Mouse (Mus musculus): Measurements from ENCODE around the gene Pros1. TPM values are rescaled to one million over a fixed set of nuclear protein-coding genes. Genes with fewer than 3 reads are reported as not detected.

The Pros1 gene
- total RNA-seq, 2 experiments from 2014 or later, result 4.9 to 7.2 TPM

DNA sequence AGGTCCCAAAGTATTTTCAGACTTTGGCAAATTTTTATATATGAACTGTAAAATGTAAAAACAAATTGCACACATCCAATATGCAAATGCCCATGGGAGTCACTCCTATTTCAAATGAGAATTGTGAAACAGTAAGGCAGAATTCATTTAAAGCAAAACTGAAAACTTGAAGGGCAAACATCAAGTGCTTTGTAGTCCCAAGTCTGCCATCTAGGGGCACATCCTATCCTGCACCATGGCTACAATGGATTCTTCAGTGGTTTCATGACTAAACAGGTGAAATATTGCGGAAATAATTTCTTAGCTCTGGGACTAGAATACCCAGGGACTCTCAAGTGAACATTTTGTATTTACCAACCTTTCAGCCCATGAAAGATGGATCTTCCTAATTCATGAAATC is 3.9 kb downstream of the Pros1 start:
- DNase-seq (ENCODE audit: low spot score), result no peak

DNA sequence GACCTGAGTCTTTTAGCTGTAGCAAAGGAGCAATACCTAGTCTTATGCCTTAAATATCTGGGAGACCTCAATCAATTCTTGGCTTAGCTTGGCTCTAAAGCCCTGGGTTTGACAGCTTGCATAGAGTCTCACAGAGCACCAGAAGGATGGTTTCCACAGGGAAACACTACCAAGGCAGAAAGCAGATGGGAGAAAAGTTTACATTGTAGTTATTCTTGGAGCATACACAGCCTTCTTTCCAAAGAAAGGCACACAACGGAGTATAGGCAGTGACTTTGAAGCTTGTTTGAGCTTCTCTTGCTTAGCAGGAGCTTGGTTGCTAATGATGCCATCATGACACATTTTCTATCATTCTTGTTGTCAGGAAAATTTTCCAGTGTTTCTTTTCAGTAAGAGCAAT is 6.0 kb downstream of the Pros1 start:
- no peak for DNase-seq (ENCODE audit: low spot score)

DNA sequence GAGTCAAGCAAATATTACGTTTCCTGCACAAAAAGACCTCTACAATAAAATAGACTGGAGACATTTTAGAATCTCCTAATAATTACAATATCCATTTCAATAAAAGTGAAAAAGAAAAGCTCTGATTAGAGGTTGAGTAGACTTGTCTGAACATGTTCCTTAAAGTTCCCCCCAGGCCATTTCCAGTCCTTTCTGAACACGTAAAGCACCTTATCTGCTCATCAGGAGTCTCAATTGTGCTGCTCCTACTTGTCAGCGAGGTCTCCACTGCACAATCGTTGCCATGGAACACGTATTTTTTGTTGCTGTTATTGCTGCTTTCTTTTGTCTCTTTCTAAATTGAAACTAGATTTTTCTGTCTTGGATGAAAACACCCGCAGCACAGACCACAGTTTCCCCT is 7.3 kb downstream of the Pros1 start:
- DNase-seq (ENCODE audit: low spot score), result no peak

DNA sequence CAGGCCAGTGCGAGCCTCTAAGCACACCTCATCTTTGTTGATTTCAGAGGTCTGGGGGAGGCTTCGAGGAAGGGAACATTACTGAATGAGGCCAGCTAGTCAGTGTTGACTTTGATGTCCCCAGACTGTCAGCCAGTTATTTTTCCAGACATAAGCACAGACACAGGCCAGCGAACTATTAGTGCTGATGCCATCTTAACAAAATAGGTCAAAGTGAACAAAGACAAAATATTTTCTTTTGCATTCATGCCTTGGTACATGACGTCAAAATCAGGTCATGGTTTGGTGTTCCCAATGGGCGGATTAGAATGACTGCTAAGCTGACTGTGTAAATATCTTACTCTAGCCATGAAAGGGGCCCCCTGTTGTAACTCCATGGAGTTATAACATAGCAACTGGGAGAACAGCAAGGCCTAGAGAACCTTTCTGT is 18.6 kb downstream of the Pros1 start:
- no peak for DNase-seq (ENCODE audit: low spot score)

DNA sequence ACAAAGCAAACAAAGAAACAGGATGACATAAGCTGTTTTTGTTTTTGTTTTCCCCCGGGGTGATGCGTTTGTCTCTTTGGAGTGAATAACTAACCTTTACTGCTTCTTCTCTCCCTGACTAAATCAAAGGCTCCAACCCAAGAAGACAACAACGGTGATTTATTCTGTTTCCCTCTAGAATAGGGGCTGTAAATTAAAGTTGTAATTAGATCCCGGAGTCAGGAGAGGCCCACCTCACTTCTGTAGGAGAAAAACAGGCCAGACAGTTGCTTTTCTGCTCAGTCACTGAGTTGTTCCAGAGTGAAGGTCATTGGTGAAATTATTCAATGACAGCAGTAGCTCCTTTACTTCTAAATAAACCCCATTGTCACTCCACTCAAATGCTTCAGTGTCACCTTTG is 19.1 kb downstream of the Pros1 start:
- DNase-seq (ENCODE audit: low spot score), result no peak

DNA sequence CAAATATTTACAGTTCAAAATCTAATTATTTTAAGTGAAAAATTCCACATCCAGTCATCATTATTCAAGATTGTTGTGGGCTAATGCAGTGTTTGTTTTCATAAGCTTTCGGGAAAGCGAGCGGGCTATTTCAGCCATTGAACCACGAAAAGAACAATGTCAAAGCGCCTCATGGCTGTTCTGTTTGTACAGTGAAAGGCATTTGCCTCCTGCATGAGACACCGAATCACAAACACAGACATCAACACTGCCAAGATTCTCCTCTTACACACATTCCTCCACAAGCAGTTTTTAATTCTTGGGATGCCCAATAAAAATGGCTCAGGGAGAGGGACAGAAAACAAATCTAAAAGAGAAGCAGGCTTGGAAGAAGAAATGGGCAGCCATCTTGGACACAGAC is 20.0 kb downstream of the Pros1 start:
- DNase-seq (ENCODE audit: low spot score), result no peak

DNA sequence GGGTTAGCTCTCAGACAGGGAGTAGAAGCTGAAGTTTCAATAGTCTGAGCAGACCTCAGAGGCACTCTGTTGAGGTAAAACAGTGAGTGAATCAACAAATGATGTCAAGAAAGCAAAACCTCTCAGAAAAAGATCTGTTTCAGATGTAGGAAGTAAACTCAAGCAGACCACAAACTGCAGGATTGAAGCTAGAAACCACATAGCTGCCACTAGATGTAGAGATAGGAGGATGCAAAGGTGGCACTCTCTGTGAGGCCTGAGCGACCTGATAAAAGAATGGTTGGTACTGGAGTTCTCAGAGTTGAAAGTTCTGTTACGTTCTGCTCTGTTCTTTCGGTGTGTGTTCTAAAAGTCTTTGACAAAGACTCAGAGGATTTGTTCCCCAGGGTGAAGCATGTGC is 41.7 kb downstream of the Pros1 start:
- DNase-seq (ENCODE audit: low spot score), result no peak

DNA sequence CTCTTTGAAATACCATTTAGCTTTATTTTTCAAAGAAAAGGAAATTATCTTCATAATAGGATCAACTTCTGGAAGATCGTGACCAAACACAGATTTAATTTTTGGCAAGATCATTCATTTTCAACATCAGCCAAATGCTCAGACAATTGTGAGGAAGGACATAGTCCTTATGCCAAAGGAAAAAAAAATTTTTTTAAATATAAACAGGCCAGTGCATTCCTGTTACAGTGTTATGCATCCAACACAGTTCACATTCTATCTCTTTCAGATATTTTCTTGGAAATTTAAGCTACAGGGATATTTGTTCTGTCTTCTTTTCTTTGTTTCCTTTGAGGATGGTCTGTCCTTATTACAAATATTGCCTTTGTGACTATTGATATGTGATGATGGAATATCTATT is 57.3 kb downstream of the Pros1 start:
- DNase-seq (ENCODE audit: low spot score), result no peak

DNA sequence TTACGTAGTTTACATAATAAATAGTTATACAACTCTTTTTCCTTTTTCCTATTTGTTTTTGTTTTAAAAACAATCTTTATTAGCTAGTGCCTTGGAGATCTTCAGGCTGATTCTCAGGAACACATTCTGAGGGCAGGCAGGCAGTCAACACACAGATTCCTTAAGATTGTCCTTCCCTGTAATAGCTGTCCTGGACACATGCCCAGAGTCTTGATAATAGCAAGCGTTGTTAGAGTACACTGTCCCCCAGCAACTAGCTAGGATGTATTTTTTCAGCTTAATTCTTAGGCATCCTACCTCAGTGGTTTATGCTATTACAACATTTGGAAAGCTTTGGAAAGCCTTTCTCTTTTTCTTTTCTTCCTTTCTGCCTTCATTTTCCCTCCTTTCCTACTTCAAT is 58.1 kb downstream of the Pros1 start:
- no peak for DNase-seq (ENCODE audit: low spot score)

DNA sequence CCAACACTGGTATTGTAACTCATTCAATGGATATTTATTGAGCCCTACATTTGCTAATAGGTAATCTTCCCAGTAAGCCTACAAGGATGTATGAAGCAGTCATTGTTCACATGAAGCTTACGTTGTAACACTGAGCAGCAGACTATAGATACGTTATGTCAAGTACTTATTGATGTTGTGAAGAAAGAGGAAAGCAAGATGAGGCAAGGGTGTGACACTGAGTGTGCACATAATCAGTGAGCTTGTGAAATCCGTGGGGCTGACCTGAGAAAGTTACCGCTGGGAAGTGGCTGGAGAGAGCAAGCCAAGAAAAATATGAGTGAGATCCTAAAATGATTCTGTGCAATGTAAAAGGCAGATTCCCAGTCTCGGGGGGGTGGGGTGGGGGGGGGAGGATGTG is 61.4 kb downstream of the Pros1 start:
- DNase-seq (ENCODE audit: low spot score), result no peak

DNA sequence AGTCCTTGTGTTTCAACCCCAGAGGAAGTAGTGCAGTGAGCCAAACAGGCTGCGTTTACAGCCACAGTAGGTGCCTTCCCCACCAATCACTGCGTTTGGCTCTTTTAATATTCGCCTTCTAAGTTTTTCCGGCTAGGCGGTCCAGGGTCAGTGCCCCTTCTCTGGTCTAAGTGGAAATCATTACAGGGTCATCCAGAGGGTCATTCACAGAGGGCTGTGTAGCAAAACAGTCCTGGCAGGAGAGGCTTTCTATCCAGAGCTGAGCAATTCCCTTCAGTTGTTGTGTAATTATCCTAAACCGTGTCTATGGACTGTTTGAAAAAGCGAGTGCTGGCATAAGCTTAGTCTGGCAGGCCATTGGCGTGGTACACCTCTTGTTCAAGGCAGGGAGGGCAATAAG is 68.1 kb downstream of the Pros1 start:
- no peak for DNase-seq (ENCODE audit: low spot score)

DNA sequence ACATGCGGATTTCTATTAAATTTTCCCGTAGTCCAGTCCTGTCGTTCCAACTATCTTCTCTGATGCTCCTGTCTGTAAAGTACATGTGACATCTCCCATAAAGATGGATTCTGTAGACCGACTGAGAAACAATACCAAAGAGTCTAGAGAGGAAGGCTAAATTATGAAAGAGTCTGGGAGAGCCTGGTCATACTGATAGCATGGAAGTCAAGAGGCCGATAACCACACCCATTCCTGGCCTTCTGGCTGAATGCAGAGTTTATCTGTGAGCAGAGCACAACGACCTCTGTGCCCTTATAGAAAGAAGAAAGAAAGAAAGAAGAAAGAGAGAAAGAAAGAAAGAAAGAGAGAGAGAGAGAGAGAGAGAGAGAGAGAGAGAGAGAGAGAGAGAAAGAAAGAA is 77.2 kb downstream of the Pros1 start:
- no peak for DNase-seq (ENCODE audit: low spot score)

DNA sequence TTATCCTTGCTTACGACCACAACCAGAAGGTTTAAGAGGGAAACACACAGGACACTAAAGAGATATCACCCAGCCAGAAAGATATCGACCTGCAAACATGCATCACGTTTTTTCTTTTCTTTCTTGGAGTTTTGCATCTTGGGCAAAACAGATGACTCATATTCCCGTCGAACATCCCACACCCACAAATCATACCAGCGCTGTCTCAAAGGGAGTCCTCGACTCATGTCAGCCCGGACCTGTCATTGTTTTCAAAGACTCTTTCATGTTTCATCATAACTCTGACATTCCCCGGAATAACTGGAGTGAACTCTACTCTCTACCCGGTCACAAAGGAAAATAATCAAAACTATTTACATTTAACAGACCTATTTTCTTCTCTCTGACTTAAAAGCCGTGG is 82.2 kb downstream of the Pros1 start:
- DNase-seq (ENCODE audit: low spot score), result no peak

DNA sequence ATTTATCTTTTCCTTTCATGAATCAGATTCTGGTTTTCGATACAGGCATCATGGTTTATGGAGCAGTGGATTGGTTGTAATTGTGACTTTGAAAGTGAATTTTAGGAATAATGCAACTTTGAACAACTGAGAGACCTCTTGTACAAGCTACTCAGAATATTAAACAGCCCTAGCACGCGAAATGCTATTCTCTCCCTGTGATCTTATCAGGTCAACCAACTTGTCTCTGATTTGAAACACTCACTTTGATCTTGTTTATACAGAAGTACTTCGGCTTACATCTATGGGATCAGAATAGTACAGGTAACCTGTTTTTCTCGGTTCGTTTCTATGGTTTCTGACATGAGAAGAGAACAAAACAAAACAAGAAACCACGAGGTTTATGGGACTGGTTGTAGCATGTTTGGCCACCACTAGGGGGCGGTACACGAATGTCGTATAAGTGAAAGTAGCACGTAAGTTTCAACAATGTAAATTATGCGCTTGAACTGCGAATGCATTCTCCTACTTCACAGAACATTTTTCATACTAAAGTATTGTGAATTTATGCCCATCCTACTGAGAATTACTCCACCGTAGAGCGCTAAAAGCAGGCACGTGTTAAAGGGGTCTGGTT is 86.4 kb downstream of the Pros1 start:
- peak; percentile 50 for DNase-seq (ENCODE audit: low spot score)

DNA sequence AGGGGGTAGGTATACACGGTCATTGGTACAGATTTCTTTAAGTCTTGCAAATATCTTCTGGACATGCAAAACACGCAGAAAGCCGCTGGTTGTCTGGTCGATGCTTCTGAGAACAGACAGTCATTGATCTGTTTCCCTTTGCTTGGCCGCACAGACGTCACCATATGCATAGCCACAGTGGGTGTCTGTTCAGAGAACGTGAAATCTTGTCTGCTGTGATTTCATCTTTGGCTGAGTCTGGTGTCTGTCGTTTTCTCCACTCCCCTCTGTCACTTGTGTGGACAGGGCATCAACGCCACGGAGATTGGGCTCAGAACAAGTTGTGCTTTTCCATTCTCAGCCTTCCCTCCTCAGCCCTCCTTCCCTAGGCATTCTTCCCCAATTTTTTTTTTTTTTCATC is 87.7 kb downstream of the Pros1 start:
- no peak for DNase-seq (ENCODE audit: low spot score)

DNA sequence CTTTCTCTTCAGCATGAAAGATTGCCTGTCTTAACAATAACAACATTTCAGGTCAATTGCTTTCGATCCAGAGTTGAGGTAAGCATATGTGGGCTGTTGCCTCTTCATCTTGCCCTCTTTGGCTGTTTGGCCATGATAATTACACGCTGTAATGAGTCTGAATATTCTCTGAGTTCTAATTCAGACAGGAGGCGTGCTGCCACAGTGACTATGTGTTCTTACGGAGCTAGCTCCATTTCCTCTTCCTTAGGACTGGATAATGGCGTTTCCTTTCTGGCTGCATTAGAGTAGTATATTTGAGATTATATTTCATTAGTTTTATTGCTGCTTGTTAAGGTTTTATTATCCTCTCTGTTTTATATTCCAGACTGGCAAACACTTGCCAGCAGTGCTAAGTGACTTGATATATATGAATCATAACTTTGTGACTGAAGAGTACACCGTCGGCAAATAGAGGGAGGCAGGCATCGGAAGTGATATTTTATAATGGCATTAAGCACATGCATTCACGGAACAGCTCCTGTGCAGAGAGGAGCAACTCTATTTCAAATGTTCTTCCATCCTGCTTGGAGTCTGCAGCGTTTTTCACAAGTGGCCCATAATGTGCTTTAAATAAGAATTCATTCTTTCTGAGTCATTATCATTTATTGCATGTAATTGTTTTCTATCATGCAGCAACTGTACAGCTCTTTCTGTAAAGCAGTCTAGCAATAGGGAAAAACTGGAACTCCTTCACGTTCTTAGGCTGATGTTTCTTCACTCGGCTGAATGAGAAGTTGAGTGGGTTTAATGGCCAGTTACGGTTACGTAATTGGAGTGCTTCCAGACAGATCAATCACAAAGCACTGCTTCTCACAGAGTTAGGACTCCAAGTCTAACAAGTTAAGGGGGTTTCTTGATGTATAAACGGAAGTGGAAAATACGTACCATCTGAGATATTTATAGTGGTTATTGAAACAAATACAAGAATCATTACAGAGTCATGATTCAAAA is 88.6 kb downstream of the Pros1 start:
- no peak for DNase-seq (ENCODE audit: low spot score)

DNA sequence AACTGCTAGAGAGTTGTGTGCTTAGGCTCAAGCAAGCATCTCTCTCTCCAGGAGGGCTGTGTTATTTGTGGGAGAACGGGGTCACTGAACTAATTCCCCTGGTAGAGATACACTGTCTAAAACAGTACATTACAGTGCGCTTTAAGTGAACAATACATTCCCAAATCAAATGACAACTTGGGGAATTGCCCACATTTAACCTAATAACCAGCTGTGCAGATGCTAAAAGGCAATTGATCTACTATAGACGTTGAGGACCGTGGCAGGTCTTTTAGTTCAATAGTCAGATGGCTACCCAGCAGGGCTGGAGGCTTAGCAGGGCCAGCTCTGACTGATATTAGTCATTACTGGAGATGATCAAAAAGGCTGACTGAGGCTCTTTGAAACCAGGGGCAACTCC is 104.4 kb downstream of the Pros1 start:
- no peak for DNase-seq (ENCODE audit: low spot score)

DNA sequence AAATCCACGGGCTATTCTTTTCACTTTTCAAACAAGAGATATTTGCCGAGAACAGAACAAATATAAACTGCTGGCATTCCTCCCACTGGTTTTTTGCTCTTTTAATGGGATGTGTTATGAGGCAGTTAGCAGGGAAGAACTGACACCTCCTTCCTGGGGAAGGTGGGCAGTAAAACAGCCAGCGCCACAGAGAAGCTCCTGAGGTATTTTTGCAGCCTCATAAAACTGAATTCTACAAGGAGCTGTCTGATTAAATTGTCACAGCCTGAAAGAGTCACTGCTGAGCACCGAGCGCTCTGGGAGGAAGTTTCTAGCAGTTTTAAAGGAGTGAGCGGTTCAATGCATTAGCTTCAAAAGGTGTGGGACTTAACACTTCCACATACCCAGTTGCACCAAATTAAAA is 110.3 kb downstream of the Pros1 start:
- DNase-seq (ENCODE audit: low spot score), result no peak

DNA sequence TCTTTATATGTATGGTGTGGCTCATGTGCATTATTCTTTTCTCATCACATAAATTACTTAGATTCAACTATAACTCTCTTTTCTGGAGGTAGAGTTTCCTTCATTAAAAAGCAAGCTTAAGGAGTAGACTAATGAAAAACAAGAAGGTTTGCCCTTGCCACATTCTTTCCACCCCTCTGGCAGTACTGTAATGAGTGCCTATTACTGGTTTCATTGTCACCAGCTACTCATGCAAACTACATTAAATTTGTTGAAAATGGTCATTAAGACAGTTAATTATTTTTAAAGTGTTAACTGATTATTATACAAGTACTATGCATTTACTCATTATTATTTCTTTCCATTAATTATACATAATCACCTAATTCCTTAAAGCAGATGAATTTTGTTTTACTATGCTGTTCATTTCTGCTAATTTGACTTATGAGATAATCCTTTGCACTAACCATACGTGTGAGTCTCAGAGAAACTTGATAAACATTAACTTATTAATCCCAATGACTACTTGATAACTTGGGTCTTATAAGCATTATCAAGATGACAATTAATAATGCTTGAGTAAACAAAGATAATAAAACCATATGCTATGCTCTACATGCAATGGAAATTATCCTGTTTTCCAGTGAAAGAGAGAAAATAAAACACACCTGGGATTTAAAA is 117.7 kb downstream of the Pros1 start:
- no peak for DNase-seq (ENCODE audit: low spot score)

DNA sequence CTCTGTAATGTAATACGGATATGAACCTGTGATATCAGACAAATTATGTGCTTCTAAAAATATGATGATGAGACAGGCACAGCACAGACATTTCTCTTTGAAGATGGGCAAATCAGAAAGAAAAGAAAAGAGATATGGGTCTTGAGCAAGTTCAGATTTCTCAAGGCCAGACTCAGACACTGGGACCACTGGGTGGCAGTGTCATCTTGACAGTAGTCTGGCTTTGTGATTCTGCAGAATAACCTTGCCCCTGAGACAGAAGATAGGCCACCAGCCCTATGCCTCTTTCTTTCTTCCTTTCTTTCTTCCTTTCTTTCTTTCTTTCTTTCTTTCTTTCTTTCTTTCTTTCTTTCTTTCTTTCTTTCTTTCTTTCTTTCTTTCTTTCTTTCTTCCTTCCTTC is 120.8 kb downstream of the Pros1 start:
- DNase-seq (ENCODE audit: low spot score), result no peak
